Mouse (Mus musculus): ENCODE measurements around the gene Slc35b4.

Gene Slc35b4

GRCm38 (mm10) chr6:34170844-34171494 is 5.9 kb downstream of the Slc35b4 start:
- no peak for DNase-seq

GRCm38 (mm10) chr6:34168834-34169233 is 8.1 kb downstream of the Slc35b4 start:
- DNase-seq: no peak

DNA sequence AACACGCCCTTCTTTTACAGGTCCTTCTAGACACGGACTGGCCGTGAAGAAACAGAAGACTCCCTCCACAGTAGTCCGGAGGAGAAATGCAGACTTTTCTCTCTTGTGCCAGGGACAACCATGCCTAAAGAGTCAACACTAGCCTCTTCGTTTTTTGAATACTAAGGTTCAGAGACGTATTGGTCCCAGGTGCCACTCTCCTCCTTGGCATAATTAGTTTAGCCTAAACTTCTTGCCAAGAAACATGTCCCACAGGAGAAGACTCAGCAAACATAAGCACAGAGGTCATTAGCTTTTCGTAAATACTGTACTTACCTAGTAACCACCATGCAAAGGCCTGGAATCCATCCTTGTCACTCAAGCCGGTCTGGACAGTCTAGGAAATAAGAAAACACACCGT is 13.9 kb downstream of the Slc35b4 start:
- DNase-seq: no peak

DNA sequence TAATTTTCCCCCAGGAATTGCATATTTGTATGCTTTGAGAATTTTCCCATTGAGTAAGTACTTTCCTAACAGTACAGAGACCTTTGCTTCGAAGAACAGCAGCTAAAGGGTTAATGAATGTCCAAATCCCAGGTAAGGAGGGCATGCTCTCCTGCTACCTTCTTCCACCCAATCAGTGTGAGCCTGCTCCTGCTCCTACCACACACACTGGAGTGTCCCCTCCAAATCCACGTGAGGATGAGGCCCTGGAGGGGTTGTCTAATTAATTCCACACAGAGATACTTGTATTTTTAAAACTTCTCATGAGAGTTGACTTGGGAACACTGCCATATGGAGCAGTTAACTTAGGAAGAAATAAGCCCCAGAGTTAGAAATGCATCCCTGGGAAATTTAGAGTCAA is 14.3 kb downstream of the Slc35b4 start:
- no peak for DNase-seq

DNA sequence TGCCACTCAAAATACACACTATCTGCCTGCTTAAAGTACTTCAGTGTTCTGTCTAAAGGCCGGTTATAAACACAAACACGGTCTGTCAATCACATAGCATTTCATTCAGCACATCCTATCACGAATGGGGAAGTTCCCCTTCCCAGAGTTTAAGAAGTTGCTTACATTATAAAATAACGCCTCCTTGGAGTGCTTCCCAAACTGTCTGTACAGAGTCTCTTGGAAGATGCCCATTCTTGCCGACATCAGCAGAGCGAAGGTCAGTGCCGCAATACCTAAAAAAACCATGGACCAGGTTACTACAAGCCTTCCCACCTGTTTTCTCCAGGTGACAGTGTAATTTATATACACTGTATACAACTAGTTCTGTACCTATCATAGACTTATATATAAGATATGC is 15.4 kb downstream of the Slc35b4 start:
- DNase-seq: no peak

- no peak for DNase-seq
Observed at GRCm38 (mm10) chr6:34160816-34161310, 16.0 kb downstream of the Slc35b4 start.

- DNase-seq: peak; percentile 31
Observed at GRCm38 (mm10) chr6:34159998-34160815, 16.7 kb downstream of the Slc35b4 start.

DNA sequence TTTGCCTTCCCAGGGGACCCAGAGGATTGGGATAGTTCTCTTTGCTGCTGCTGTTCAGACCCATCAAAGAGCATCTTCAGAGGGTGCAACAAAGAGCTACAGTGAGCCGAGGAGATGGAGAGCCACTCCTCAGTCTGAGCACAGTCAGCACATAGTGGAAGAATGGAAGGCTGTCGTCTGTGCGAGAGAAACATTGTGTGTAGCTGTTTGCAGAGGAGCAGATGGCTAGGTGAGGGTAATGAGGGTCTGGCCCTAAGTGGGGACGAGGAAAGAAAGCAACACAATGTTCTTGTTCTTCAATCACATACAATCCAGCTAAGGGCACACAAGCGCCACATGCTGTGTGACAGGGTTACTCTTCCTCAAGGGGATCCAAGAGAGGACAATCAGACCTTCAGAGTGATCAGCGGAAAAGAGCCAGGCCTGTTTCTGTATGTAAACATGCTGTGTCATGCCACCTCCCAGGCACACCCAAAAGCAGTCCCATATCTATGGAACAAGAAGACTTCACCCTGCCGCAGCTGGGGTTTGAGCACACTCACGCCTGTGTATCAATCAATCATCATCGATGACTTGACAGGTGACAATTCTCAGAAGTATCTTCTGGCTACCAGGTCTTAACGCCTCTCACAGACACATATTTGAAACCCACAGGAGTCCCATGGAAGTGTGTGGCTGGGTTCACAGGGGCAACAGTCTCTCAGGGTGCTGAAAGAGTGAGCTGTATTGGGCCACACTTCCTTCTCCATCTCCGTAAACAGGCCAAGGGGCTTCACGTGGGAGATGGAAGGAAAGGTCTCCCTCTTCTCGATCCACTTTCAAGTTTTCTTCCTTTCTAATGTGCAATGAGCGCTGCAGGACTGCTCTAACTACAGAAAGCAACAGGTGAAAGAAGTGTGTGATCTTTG is 19.8 kb downstream of the Slc35b4 start:
- DNase-seq: no peak

- peak; percentile 29 for DNase-seq
Observed at GRCm38 (mm10) chr6:34156057-34156456, 20.9 kb downstream of the Slc35b4 start.

GRCm38 (mm10) chr6:34155137-34155804 is 21.6 kb downstream of the Slc35b4 start:
- DNase-seq: no peak

DNA sequence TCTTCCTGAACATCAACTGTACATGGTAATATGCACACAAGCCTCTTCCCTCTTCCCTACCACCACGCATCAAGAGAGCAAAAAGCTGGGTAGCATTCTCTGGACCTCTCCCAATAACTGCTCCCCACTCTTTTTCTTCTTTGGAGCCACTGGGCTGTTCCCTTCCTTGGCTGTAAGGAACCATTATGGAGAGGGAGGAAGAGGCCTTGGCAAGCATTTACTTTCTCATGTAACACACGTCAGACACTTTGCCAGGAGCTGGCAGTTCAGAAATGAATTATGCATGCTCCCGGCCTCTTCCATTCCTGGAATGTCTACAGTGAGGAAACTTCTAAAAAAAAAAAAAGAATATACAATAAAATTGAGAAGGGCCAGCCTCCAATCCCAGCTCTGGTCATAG is 22.7 kb downstream of the Slc35b4 start:
- DNase-seq: peak; percentile 69

DNA sequence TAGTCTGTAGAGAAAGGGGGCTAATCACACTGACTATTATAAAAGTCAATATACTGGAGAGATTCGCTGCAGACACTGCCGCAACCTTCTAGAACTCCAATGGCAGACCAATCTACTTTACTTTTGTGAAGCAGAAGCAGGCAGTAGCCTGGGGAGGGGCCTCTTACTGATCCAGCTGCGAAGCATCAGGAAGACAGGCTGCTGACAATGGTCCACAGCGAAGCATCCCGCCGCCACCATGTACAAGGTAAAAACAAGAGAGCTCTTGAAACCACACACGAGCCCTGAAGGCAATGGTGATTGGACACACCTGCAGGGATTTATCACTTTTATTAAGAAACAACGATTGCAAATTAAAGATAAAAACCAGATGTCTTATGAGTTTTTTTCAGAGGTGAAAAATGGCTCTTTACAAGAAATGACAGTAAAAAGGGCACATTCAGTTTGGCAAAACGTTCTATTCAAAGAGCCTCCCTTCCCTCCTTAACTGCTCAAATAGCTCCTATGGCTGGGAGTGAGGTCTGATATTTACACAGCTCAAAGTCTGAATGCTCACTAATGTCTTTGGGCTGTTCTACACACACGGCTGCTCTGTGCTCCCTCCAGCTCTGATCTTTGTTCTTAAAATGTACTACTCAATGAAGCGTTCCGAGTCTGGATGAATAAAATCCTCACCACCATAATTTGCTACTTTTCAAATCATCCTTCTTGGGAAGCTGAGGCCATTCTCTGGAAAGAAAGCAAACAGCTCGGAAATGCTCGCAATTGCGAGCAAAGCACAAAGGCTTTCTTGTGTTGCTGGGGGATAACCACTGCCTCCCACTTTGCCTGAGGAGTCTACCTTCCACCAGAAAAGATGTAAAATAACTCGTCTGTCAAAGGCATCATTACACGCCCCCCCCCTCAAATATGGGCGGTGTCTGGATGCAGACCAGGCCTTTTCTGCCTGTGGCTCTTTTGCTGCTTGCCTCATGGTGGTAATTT is 23.6 kb downstream of the Slc35b4 start:
- no peak for DNase-seq

DNA sequence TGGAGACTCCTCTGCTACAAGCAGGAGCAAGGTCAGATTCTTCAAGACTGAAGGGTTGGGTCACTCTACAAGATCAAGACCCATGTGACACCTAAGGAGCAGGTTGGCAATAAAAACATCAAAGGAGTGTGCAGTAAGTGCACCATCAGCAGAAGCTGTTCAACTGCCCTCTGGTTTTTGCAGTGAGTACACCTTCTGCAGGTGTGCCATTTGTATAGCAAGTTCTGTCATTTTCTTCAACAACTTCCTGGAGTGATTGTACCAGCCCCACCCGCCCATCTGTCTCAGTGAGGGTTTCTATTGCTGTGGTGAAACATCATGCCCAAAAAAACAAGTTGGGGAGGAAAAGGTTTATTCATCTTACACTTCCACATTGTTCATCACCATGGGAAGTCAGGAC is 27.1 kb downstream of the Slc35b4 start:
- no peak for DNase-seq

DNA sequence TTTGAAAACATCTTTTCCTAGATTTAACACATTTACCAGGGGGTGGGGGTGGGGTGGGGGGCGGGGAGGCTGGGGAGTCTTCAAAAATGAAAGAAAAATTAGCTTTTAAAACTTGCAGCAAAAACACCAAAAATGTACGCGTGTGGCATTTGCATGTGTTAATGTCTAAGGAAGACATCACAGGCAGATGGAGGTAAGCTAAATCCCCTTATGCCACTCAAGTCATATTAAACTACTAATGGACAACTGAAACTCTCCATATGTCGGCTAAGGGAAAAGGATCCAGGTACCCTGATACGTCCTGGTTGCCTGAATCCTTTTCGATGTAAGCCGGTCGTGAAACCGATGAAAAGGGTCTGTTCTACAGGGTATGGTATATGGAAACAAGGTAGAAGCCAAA is 27.8 kb downstream of the Slc35b4 start:
- DNase-seq: no peak

GRCm38 (mm10) chr6:34148639-34149038 is 28.3 kb downstream of the Slc35b4 start:
- no peak for DNase-seq

- no peak for DNase-seq
Observed at GRCm38 (mm10) chr6:34148021-34148420, 28.9 kb downstream of the Slc35b4 start.

DNA sequence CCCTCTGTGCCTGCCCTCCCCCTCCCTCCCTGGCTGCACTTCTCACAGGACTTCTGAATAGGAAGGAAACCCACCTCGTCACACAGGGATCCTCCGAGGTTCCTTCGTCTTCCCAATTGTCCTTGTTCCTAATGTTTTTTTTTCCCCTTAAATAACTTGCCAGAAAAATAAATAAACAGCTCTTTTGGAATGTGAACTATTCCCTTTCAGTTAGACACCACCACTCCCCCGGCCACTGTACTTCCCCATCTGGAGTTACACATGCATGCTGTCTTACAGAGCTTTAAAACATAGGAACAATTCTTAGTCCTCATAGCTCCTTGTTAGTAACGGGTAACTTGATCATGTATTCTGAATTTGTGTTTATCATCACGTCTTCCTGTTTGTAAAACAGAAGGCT is 30.9 kb downstream of the Slc35b4 start:
- DNase-seq: no peak

DNA sequence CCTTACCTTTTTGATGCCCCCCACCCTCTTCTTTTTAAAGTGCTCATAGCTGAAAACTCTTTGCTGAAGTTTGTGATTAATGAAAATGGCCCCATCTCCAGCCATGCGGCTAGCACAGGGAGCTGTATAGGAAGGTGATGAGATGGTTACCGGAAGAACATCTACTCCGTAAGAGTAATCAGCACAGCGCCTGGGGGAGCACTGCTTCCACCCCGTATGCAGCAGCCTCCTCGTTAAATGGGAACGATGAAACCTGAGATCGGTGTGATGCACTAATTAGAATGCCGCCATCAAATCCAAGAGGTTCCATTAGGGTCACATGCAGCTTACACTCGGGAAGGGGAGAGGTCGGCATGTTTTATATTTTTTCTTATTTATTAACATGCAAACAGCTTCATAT is 34.0 kb downstream of the Slc35b4 start:
- DNase-seq: no peak

GRCm38 (mm10) chr6:34138366-34138765 is 38.5 kb downstream of the Slc35b4 start:
- no peak for DNase-seq

- no peak for DNase-seq
Observed at GRCm38 (mm10) chr6:34132391-34132790, 44.5 kb downstream of the Slc35b4 start.

GRCm38 (mm10) chr6:34129261-34129660 is 47.6 kb downstream of the Slc35b4 start:
- no peak for DNase-seq
